Mouse (Mus musculus) liver (tissue): ENCODE data around the gene Nsrp1.
"Not testable (repeated sequence)": the region's sequence is repeated elsewhere in the genome, so short reads cannot be mapped to it uniquely, and the experiment has no call there.

Source experiments
- DNase-seq: peaks from one replicate; pipeline ENCODE4 v3.0.0-alpha.2; 2020; ENCODE audit warnings: mixed read lengths

The Nsrp1 gene

DNA sequence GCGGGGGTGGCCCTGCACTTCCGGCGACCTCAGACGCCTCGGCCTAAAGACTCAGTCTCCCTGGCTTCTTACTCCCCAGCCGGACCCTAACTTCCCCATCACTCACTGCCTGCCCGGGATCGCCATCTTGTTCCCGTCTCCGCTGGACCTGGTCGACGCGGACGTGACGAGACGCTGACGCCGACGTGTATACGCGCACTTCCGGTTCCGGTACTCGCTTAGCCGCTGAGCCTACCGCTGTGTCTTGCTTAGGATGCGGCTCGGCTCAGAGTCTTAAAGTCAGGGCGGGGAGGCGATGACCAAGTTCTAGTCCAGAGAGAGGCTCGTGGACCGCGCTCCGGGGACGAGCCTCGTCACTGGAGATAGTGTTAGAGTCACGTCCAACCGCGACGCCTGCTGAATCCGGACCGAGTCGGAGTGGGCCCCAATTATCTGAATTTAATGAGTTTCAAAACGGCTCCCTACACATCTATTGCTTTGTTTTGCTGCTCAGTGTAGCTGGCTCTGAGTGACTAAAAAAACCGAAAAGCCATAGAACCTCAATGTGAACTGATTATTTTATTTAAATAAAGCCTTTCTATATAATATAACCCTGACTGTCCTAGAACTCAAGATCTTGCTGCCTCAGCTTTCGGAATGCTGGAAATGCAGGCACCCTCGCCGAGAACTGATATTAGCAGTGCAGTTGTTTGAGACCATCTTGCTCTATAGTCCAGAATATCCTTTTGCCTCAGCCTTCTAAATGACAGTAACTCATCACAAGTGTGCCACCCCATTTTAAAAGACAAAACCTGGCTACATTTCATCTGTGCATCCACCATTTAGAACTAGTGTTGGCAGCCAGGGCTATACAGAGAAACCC, at the start of gene Nsrp1:
Gene Nsrp1 (minus strand): TSS at position 163 of the 862 bp plus-strand sequence.
- DNase-seq: peak; percentile 91

DNA sequence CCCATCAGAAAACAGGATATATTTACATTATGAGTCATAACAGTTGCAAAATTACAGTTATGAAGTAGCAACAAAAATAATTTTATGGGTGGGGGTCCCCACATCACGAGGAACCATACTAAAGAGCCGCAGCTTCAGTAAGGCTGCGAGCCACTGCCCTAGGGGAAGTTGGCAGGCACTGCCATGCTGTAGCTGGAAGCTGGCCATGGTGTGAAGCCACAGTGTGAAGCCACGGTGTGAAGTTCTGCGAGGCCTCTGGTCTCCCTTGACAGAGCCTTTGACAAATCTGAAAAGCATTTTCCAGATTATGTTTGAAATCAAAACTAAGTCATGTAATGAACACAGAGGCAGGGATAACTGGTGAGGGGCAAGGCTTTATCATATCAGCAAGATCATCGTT, 32.9 kb upstream of the Nsrp1 start:
- DNase-seq: no peak

DNA sequence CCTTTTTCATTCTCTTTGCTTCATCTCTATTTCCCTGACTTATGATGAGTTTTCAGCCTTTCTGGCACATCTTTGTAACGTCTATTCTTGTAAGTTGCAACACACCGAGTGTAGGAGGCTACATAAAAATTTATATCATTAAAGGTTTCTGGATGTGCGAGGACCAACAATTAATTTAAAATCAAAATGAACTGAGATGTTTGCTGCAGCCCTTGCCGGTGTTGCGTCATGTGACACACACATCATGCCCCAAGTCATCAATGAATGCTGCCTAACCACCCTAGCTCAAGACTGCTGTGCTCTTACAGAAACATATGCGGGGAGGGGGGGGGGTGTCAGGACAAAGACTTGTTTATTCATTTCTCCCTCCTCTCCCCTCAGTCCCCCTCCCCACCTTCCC, 30.2 kb upstream of the Nsrp1 start:
- no peak for DNase-seq

DNA sequence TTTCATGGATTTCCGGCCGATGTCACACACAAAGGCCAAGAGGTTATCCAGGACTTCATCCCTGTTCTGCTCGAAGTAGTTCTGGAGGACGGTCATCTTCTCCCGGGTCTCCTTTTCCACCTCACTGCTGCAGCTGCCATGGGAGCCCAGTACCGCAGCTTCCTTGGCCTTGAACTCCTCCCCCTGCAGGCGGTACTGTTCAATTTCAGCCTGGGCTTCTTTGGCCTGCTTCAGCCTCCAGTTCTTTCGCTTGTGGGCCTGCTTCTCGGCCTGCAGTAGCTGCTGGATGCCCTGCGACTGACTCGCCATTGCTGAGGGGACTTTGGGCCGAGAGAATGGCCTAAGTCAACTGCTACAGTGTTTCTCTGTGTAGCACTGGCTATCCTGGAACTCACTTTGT, 29.6 kb upstream of the Nsrp1 start:
- not testable (repeated sequence) for DNase-seq

DNA sequence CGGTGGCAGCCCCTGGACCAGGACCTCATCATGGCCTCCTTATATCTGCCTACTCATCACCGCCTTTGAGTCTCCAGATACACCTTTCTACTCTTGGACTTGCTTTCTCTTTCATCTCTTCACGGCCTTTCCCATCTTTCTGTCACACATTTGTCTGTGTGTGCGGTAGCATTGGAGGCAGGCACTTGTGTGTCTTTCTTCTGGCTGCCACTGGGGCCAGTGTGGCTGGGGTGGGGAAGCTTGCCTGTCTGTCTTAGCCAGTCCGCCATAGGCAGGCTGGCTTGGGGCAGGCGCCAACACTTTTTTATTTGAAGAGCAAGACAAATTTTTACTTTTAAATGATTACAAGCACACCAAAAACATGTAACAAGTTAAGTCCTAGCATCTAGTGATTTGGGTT, 28.7 kb upstream of the Nsrp1 start:
- no peak for DNase-seq

DNA sequence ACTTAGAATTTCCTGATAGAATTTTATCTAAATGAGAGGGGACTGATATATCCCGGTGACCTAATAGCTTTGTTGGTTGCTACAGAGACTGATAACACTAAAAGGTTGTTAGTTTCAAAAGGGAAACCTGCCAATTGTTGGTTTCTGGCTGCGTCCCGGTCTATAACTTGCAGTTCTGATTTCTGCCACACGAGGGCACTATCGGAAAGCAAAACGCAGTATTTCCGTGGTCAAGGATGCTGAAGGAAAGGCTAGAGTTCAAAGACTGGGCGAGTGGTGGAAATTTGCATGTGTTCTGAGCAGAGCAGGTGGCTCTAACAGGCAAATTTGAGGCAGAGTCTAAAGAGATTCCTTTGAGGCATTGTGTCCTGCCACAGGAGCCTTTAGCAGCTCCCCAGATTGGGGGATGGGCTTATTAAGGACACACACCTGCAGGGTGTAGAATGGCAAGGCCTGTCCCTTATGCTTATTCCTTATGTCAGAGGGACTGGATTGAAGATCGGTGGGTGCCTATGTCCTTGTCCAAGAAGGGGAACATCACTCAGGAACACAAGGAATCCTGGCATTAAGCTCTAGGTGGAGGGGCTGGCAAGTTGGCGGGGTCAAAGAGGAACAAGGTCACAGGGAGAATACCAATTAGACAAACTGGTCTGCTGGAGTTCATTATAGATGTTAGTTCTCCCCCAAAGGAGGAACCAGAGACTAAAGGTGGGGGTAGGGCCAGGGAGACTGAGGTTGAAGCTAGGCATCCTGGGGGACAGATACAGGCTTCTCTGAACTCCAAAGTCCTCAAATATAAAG, 22.1 kb upstream of the Nsrp1 start:
- peak; percentile 72 for DNase-seq

DNA sequence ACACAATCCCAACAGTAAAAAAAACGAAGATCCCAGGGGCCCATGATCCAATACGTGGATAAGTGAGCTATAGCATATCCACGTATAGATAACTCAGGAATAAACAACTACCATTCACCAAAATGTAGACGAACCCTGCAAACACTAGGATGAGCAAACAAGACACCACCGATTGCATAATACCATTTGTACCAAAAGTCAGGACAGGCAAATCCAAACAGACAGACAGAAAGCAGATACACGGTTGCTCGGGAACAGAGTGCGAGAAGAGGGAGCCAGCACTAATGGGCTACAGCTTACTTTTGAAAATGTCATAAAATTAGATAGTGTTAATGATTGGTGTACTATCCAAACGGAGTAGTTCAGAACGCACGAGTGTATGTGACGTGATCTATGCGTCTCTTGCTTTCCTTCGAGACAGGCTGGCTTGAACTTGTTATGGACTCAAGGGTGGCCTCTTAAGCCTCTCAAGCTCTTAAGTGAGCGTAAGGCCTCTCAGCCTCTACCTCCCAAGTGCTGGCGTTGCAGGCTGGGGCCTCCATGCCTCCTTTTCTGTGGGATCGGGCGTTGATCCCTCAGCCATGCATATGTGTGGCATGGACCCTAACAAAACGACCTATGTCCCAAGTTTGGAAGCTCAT, 20.2 kb upstream of the Nsrp1 start:
- no peak for DNase-seq

DNA sequence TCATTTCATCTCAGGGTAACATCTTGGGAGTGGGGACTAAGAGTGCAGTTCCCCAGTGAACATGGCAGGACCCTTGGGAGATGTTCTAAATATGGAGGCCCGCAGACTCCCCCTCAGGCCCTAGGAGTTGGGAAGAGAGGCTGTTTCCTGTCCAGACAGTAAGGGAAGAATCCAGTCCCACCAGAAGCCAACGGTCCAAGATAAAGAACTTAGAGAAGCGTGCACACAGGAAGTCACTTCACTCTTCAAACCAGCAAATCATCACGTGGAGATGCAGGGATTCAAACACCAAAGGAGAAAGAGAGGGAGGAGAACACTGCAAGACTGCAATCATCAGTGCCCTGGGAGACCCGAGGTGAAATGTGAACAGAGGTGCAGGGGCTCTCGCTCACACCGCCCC, 18.8 kb upstream of the Nsrp1 start:
- no peak for DNase-seq

DNA sequence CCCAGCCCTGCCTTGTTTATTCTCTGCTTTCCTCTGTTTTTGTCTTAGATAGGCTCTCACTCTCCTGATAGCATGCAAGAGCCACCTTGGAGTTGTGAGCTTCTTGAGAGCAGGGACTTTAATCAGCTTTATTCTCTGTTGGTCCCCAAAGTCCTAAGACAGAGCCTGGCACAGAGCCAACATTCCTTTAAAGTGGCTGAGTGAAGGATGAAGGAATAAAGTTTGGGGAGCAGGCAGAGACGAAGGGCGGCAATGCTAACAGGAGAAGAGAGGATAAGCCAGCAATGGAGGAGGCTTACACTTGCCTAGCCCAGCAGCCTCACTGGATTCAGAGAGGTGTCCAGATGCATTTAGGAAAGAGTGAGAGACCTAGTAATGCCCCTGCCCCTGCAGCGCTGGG, 18.3 kb upstream of the Nsrp1 start:
- DNase-seq: no peak

DNA sequence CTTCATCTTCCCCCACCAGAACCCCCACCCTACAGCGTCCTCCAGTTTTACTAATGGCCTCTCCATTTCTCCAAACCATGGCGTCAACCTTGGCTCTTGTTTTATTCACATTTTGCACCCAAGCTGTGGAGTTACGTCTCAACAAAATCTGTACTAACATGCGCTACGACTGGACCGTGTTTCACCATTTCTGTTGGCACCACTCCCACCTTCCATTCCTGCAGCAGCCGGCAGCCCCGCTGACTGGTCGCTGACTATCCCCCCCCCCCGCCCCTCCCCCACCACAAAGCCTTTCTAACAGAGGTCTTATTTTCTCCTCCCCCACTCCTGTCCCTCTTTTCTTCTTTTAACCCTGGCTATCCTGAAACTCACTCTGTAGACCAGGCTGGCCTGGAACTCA, 17.0 kb upstream of the Nsrp1 start:
- DNase-seq: no peak

DNA sequence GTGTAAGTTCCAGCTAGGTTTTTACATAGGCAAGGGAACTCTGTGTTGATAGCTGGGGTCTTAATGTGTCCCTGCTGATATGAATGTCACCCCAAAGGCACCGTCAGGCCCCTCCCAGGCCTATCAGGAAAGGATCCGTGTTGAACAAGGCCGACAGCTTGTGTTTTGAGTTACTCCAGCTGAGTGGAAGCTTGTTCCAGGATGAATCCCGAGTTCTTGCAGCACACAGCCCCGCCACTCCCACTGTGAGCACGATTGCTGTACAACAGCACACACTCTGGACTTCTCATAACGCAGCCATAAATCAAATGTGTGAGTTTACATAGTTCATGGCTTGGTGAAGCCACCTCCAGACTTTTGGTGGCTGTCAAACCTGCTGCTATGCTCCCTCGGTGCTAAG, 15.9 kb upstream of the Nsrp1 start:
- DNase-seq: no peak

DNA sequence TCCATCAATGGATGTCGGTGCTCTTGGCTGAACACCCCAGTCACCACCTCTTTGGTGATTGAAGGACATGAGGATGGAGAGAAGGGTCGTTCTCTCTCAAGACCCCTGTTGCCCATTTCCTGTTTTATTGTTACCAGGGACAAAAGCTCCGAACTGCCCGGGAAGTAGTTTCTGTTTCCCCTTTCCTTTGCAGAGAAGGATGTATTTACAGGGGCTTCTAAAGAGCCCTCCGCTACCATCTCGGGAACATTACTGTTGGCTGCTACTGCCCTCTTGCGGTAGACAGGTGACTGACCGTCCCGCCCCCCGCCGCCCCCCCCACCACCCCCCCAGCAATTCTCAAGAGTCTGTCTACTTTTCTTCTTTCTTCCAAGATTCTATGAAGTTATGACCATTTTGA, 15.0 kb upstream of the Nsrp1 start:
- peak; percentile 36 for DNase-seq

DNA sequence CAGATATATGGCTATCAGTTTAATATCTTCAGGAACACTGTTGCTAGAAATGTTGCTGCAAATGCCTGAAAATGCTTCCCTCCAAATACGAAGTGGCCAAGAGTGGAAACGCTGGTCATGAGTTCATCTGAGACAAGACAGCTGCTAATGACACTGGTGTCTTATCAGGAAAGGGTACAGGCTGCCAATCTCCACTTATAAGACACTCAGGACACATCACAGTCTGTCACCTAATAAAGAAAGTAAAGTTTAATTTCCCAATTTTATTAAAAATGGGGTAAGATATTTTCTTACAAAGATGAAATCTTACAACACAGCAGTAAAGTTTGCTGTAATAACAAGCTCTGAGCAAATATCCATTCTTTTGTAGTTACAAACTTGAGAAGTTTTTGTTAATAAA, 10.9 kb upstream of the Nsrp1 start:
- DNase-seq: no peak

DNA sequence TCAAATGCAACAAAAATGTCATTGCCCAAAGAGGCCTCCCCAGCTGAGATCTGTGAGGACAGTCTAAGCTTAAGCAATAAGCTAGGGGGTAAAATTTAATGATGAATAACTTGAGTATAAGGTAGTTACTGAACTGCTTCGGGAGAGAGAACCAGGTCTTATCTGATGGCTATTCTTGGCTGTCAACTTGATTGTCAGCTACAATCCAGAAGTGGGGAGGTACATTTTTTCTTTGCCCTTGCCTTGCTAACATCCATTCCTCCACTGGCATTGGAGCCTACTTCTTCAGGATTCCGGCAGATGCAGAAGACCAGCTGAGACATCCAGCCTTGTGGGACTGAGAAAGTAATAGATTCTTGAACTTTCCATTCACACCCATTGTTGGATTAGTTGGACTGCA, 8.8 kb upstream of the Nsrp1 start:
- DNase-seq: no peak

DNA sequence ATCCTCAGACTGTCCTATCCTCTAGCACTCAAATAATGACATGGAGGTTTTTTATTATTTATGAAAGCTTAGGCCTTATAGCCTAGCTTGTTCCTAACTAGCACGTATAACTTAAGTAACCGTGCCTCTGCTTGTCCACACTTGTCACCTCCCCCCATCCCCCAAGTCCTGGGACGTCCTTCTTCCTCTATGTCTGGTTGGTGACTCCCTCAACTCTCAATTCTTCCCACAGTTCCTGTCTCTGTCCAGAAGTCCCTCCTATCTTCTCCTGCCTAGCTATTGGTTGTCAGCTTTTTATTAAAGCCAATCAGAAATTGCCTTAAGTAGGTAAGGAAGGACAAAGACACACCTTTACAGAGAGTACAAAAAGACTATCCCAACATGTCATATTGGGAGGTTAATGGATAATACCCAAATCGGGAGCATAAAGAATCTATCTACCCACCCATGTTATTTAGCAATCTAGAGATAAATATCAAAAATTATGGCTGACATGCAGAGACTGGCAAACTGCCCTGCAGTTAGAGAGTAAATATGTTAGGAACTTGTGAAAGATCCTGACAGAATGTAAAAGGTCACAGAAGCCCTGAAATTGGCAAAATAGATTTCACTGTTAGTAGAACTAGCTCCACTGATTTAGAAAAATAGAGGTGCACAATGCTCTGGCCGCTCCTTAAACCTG, 5.9 kb upstream of the Nsrp1 start:
- DNase-seq: no peak

DNA sequence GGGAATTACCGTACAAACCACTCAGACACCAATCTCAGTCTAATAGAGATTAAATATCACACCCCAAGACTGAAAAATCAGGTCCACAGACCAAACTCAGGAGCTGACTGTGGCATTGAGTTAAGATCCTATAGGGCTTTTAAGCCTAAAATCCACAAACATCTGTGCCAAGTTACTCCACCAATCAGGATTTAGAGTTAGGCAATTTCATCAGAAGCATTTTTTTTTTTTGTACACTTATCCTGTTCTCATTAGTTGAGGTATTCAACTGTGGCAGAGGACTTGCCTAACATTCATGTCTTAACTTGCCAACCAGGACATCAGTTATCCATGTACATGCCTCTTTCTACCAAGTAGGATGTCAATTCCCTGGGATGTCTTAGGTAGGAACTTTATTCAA, 1.1 kb upstream of the Nsrp1 start:
- no peak for DNase-seq

DNA sequence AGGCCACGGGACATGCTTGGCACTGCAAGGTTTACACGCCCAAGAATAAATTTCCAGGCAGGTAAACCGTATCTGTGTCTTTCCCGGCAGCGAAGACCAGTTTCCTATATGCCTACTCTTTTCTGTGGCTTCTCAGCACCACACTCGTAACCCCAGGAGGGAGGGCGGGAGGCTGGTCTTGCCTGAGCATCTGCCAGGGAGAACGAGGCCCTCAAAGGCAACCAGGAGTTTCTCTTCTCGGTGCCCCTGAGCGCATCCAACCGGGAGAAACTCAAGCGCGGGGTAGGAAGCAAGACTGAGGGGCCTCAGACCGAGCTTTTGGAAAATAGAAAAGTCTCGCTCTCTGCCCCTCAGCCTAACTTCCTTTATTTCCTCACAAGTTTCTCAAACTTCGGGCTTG, 443 bp downstream of the Nsrp1 start:
- peak; percentile 22 for DNase-seq

DNA sequence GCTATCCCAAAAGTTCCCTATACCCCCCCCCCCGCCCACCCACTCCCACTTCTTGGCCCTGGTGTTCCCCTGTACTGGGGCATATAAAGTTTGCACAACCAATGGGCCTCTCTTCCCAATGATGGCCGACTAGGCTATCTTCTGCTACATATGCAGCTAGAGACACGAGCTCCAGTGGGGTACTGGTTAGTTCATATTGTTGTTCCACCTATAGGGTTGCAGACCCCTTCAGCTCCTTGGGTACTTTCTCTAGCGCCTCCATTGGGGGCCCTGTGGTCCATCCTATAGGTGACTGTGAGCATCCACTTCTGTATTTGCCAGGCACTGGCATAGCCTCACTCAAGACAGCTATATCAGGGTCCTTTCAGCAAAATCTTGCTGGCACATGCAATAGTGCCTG, 904 bp downstream of the Nsrp1 start:
- not testable (repeated sequence) for DNase-seq

DNA sequence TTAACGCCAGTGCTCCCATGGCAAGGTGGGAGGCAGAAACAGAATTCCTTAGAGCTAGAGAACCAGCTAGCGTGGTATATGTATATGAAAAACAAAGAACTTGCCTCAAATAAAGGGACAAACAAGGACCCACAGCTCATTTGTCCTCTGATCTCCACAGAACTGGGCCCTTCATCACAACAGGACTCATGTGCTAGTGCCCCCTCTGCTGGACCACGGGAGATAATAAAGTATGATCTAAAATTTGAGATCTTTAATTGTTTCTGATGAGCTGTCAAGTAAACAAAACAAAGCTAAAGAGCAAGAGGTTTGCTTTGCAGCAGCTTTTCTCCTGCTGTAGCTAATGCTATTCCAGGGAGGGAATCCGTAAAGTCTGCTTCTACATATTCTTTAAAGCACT, 7.5 kb downstream of the Nsrp1 start:
- DNase-seq: no peak

DNA sequence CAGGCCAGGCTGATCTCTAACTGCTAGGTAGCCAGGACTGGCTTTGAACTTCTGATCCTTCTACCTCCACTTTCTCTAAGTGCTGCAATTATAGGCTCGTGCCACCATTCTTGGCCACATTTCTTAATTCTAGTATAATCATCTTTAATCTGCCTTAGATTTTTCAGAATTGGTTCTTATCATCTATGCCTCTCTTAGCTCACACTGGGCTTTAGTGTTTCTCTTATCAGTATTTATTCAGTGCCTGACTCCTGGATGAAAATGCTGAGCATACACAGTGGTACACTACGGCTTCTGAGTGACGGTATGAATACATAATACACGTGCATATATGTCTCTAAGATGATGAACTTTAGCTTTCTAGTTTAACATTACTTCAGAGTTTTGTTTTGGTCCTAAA, 9.4 kb downstream of the Nsrp1 start:
- DNase-seq: no peak

DNA sequence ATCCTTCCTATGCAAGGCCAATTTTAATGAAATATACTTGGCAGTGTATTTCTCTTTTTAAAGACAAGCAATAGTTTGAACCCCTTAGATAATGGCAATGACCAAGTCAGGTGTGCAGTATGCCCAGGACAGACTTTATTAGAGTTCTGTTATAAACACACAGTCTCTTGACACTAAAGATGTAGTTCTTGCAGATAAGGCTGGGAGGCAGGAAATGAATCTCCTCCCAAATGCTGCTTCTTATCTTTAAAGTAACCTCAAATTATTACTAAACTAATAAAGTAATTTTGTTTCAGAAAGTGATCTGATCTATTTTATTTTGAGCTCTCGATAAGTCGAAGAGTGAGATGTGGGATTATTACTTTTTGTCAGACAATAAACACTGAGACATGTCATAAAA, 14.8 kb downstream of the Nsrp1 start:
- DNase-seq: no peak

DNA sequence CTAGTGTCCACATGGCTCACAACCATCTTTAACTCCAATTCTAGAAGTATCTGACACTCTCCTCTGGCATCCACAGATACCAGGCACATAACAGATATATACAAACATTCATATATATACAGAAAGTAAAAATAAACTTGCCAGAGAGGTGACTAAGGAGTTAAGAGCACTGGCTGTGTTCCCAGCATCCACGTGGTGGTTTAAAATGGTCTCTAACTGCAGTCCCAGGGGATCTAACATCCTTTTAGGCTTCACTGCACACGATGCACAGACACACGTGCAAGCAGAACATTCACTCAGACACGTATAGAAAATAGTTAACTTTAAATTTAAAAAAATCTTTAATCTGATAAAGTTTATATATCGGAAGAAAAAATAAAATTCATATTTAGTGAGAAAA, 16.3 kb downstream of the Nsrp1 start:
- DNase-seq: no peak

DNA sequence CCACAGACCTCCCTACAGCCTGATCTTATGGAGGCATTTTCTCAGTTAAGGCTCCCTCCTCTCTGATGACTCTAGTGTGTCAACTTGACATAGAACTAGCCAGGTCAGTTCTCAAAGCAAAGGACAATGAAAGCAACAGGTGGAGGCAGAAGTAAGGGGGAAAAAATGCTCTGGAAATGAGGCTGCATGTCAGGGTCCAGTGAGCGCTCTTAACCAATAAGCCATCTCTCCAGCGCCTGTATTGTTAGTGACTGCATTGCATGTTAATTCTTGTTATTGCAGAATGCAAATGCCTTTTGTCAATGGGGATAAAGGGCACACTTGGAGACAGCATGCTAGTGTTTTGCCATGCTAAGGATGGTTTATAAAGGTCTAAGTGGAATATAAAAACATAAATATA, 35.4 kb downstream of the Nsrp1 start:
- no peak for DNase-seq
